Mouse (Mus musculus) subcutaneous adipose tissue, adult 2 months (tissue): ENCODE results near the gene Kctd19. TPM values are rescaled to one million over a fixed set of nuclear protein-coding genes. Genes with fewer than 3 reads are reported as not detected.

Experiments used
- polyA plus RNA-seq: library from polyadenylated mRNA; depleted of rRNA; stranded (reverse); fragments of >200 nt; gene quantifications from 2 replicates; pipeline ENCODE4 v1.2.3, GENCODE M21; 2012; ENCODE audit warnings: low replicate concordance; rRNA removed

Kctd19 gene
- polyA plus RNA-seq = 0.26 and 1.1 TPM in 2 replicates

DNA sequence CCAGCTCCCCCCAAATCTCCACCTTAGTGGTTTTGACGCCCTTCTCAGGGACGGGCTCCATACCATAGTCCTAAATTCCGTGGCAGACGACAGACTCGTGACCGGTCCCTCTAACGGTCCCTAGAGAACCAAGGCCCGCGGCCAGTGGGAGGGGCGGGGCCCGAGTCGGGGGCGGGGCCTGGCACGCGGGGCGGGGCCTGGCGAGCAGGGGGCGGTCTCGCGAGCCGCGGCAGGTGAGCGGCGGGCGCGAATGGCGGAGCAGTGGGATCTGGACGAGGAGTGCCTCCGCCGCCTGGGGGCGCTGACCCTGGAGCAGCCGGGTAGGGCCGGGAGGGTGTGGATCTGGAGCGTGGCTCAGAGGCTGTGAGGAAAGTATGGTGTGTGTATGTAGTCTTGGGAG lies at the start of gene Kctd19, which contains the start of gene Lrrc36:
Kctd19 (minus strand) TSS at position 112 of the 400 bp plus-strand sequence.
Lrrc36 (plus strand) TSS at position 181 of the 400 bp plus-strand sequence.

DNA sequence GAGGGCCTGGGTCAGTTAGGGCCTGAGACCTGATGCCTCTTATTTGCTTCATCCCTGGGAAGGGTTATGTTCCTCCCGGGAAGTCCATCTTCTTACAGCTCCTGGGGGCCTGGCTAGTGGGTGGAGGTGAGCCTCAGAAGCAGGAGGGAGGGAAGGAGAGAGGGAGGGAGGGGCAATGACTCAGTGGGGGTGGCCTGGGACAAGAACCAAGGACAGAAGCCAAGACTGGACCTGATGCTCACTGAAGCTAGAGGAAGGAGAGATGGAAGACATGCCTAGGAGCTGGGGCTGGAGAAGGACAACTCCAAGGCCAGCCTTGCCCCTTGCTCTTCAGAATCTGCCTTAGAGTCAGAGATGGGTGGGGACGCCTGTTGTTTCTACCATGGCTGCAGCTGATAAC lies 40.3 kb downstream of the Kctd19 start, which contains the start of gene Plekhg4:
Plekhg4 (plus strand) TSS at position 243 of the 400 bp plus-strand sequence.

DNA sequence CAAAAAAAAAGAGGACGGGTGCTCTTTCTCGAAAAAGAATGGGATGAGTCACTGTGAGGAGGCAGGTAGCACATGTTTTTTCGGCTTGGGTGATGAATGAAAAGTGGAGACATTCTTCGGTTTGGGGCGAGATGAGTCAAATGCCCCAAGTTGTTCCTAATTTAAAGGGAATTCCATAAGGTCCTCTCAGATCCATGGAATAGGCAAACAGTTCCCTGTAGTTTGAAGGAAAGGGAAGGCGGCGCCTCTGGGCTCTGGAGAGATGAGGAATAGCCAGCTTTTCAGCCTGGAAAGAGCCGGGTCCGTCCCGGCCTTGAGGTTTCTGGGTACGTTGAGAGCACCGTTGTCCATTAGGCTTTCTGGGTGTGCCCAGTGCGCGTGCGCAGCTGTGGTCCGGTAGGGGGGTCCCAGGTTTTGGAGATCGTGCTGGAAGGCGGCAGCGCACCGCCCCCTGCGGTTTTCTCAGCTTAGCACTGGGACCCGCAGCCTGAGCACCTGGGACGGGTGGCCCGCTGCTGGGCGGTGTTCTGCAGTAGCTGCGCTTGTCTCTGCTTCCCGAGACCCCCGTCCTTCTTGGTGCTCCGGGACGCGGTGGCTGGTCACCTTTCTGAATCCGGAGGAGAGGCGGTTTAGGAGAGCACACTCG lies 64.7 kb downstream of the Kctd19 start, which contains the start of gene Slc9a5:
Slc9a5 (plus strand) TSS at position 394 of the 646 bp plus-strand sequence.

DNA sequence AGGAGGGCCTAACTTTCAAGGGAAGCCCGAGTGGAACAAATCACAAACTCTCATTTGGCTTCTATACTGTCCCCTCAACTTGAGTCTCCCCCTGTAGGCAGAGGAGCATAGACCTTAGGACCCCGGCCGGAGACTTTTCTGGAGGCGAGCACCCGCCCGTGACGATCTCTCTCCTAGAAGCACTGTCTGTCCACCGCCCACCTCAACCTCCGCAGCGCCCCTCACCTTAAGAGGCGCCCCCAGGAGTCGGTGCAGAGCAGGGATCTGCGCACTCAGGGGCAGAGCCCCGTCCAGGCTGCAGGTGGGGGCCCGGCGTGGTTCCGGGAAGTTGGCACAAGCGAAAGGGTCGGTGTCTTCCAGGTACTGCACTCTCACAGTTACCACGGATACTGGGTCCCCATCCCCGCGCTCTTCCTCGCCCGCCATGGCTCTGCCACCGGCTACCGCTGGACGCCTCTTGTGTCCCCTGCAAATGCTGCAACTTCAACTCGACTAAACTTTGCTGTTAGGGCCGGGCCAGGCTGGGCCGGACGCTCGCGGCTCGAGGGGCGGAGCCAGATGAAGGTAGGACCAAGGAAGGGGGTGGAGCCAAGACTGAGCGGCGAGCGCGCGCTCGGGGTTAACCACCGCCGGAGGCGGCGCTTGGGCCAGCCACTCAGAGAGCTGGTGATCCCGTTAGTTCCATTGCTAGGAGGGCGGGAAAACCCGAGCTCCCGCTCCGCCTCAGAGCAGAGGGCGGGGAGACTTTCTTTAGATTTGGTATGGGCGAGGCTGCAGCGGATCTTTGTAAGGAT lies 65.7 kb downstream of the Kctd19 start, which contains the start of gene Fhod1:
Fhod1 (minus strand) TSS at position 526 of the 794 bp plus-strand sequence.

Other genes starting within 250 kb of the Kctd19 start
- 7.8 and 11.2 TPM in 2 replicates for gene Cbfb, start 242.8 kb downstream of the Kctd19 start, polyA plus RNA-seq
- gene D230025D16Rik, start 188.4 kb downstream of the Kctd19 start, polyA plus RNA-seq = 28.2 and 29.9 TPM in 2 replicates
- gene B3gnt9, start 158.3 kb downstream of the Kctd19 start, polyA plus RNA-seq = 13.4 and 50.4 TPM in 2 replicates
- 12.2 and 22.8 TPM in 2 replicates for gene Tradd, start 148.9 kb downstream of the Kctd19 start, polyA plus RNA-seq
- 12.3 and 13.4 TPM in 2 replicates for gene Fbxl8, start 148.9 kb downstream of the Kctd19 start, polyA plus RNA-seq
- gene Hsf4, start 143.7 kb downstream of the Kctd19 start, polyA plus RNA-seq = 5.2 and 7.1 TPM in 2 replicates
- gene Nol3, start 137.4 kb downstream of the Kctd19 start, polyA plus RNA-seq = 6.3 and 25.9 TPM in 2 replicates
- gene 4931428F04Rik, start 123.6 kb downstream of the Kctd19 start, polyA plus RNA-seq = 3.5 and 7.2 TPM in 2 replicates
- 15.9 and 22.9 TPM in 2 replicates for gene Exoc3l, start 117.4 kb downstream of the Kctd19 start, polyA plus RNA-seq
- gene E2f4, start 115.8 kb downstream of the Kctd19 start, polyA plus RNA-seq = 90.1 and 142 TPM in 2 replicates
- gene Elmo3, start 107.9 kb downstream of the Kctd19 start, polyA plus RNA-seq = 24.6 and 26.8 TPM in 2 replicates
- 7.1 and 10.5 TPM in 2 replicates for gene Lrrc29, start 87.2 kb downstream of the Kctd19 start, polyA plus RNA-seq
- 93.5 and 101 TPM in 2 replicates for gene Tmem208, start 87.1 kb downstream of the Kctd19 start, polyA plus RNA-seq
- gene Fhod1, start 65.5 kb downstream of the Kctd19 start, polyA plus RNA-seq = 30.4 and 43.5 TPM in 2 replicates
- gene Slc9a5, start 64.7 kb downstream of the Kctd19 start, polyA plus RNA-seq = 6.8 and 9.4 TPM in 2 replicates
- 0.76 and 1.2 TPM in 2 replicates for gene Plekhg4, start 40.2 kb downstream of the Kctd19 start, polyA plus RNA-seq
- 3.0 and 4.1 TPM in 2 replicates for gene Lrrc36, start 69 bp upstream of the Kctd19 start, polyA plus RNA-seq
- gene Tppp3, start 58.0 kb upstream of the Kctd19 start, polyA plus RNA-seq = 171 and 479 TPM in 2 replicates
- gene Zdhhc1, start 83.4 kb upstream of the Kctd19 start, polyA plus RNA-seq = 51.5 and 98.0 TPM in 2 replicates
- 3.3 and 572 TPM in 2 replicates for gene Hsd11b2, start 105.3 kb upstream of the Kctd19 start, polyA plus RNA-seq
- 150 and 241 TPM in 2 replicates for gene Atp6v0d1, start 152.5 kb upstream of the Kctd19 start, polyA plus RNA-seq
- 34.4 and 43.4 TPM in 2 replicates for gene Ripor1, start 191.8 kb upstream of the Kctd19 start, polyA plus RNA-seq
- 11.0 and 24.5 TPM in 2 replicates for gene Ctcf, start 223.1 kb upstream of the Kctd19 start, polyA plus RNA-seq
- not detected in 2 replicates for gene Agrp, start 223.9 kb upstream of the Kctd19 start, polyA plus RNA-seq